Mouse (Mus musculus): ENCODE data around the gene Tfb2m.

Gene Tfb2m

GRCm38 (mm10) chr1:179559446-179560194 is 13.6 kb upstream of the Tfb2m start:
- DNase-seq (ENCODE audit: low read depth, low spot score): no peak

- no peak for DNase-seq (ENCODE audit: low read depth, low spot score)
Measured at GRCm38 (mm10) chr1:179556921-179557320, 10.9 kb upstream of the Tfb2m start.

GRCm38 (mm10) chr1:179553949-179554347 is 7.9 kb upstream of the Tfb2m start:
- no peak for DNase-seq (ENCODE audit: low read depth, low spot score)

- DNase-seq (ENCODE audit: low read depth, low spot score): no peak
Measured at GRCm38 (mm10) chr1:179553197-179553948, 7.3 kb upstream of the Tfb2m start.

GRCm38 (mm10) chr1:179552751-179553150 is 6.7 kb upstream of the Tfb2m start:
- no peak for DNase-seq (ENCODE audit: low read depth, low spot score)

GRCm38 (mm10) chr1:179551921-179552320 is 5.9 kb upstream of the Tfb2m start:
- DNase-seq (ENCODE audit: low read depth, low spot score): no peak

GRCm38 (mm10) chr1:179551336-179551735 is 5.3 kb upstream of the Tfb2m start:
- DNase-seq (ENCODE audit: low read depth, low spot score): no peak

- no peak for DNase-seq (ENCODE audit: low read depth, low spot score)
Measured at GRCm38 (mm10) chr1:179548996-179549752, 3.1 kb upstream of the Tfb2m start.

GRCm38 (mm10) chr1:179548220-179548619 is 2.2 kb upstream of the Tfb2m start:
- DNase-seq (ENCODE audit: low read depth, low spot score): no peak

- no peak for DNase-seq (ENCODE audit: low read depth, low spot score)
Measured at GRCm38 (mm10) chr1:179547176-179547575, 1.1 kb upstream of the Tfb2m start.

GRCm38 (mm10) chr1:179546551-179546917 is 467 bp upstream of the Tfb2m start:
- no peak for DNase-seq (ENCODE audit: low read depth, low spot score)

- no peak for DNase-seq (ENCODE audit: low read depth, low spot score)
Measured at GRCm38 (mm10) chr1:179541502-179541901, 4.6 kb downstream of the Tfb2m start.

GRCm38 (mm10) chr1:179539887-179540286 is 6.2 kb downstream of the Tfb2m start:
- DNase-seq (ENCODE audit: low read depth, low spot score): no peak

- DNase-seq (ENCODE audit: low read depth, low spot score): no peak
Measured at GRCm38 (mm10) chr1:179539054-179539453, 7.0 kb downstream of the Tfb2m start.

GRCm38 (mm10) chr1:179519901-179520300 is 26.2 kb downstream of the Tfb2m start:
- no peak for DNase-seq (ENCODE audit: low read depth, low spot score)

- peak; percentile 73 for DNase-seq (ENCODE audit: low read depth, low spot score)
Measured at GRCm38 (mm10) chr1:179517713-179518465, 28.2 kb downstream of the Tfb2m start, which contains the start of gene Smyd3. Gene Smyd3 (minus strand): TSS chr1:179518041.

GRCm38 (mm10) chr1:179516941-179517712 is 28.9 kb downstream of the Tfb2m start:
- DNase-seq (ENCODE audit: low read depth, low spot score): no peak

- no peak for DNase-seq (ENCODE audit: low read depth, low spot score)
Measured at GRCm38 (mm10) chr1:179511895-179512294, 34.2 kb downstream of the Tfb2m start.

- no peak for DNase-seq (ENCODE audit: low read depth, low spot score)
Measured at GRCm38 (mm10) chr1:179510546-179511340, 35.3 kb downstream of the Tfb2m start.

All from retina, adult 2 months (tissue).